Mouse (Mus musculus): ENCODE measurements around the gene Arl6ip5. TPM values are rescaled to one million over a fixed set of nuclear protein-coding genes. Genes with fewer than 3 reads are reported as not detected.

The Arl6ip5 gene
- total and polyA plus RNA-seq, 3 experiments, result 97.8 to 138 (median 122) TPM

DNA sequence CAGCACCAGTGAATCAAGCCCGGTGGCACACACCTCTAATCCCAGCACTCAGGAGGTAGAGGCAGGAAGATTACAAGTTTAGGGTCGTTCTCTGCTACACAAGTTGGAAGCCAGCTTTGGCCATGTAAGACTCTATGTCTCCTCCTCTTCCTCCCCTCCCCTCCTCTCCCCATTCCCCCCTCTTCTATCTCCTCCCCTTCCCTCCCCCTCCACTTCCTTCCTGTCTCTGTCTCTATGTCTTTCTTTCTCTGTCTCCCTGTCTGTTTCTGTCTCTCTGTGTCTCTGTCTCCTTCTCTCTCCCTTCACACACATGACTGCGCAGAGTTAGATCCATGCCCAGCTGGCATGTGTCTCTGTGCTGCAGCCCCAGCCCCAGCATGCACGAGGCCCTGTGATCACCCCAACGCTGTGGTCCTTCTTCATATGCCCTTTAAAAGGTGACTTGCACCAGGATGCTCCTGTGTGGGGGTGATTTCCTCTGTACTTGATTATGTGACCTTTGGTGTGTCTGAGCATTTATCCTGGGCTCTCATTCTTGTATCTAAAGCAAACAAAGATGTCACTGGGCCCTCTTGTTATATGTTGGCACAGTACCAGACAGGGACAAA is 66.5 kb downstream of the Arl6ip5 start:
- DNase-seq, result peak; percentile 24 to 35
- 34% methylated on average over 5 of the region's 5 CpGs for WGBS
- intact Hi-C loops (cut with DNase I), result loop anchor here (5.0 to 10.0 kb wide), 2 partner anchors 35 to 458 kb away; no protein-coding TSS in a partner anchor
- H3K36me3 ChIP-seq (ENCODE audit: control insufficient read depth, insufficient read depth, low read length), result no peaks in the 10 kb centered on the region
- H3K4me3 ChIP-seq, result no peak overlapping the region
- H3K9ac ChIP-seq (ENCODE audit: low read depth, low read length), result peak overlapping the region; percentile 0; the same call in 1 of the 2 replicates
- H3K79me2 ChIP-seq (replicated peaks; ENCODE audit: control insufficient read depth, insufficient read depth, low read length), result no peaks in the 10 kb centered on the region
- TF ChIP-seq CTCF (IDR thresholded peaks at IDR 0.05), result no peak
- TF ChIP-seq POLR2A (IDR thresholded peaks at IDR 0.05; ENCODE audit: insufficient read depth, low read depth, low read length), result no peak; the same call in 1 of the 2 replicates
- no peak for TF ChIP-seq EP300 (IDR thresholded peaks at IDR 0.05; ENCODE audit: insufficient read depth, low read depth, low read length)
- H3K27ac ChIP-seq, result peak overlapping the region; percentile 87
- peaks cover 17% of the 10 kb centered on the region for H3K4me1 ChIP-seq (ENCODE audit: control insufficient read depth, insufficient read depth, low read length)
- no peaks in the 10 kb centered on the region for H3K27me3 ChIP-seq (ENCODE audit: control insufficient read depth, insufficient read depth, low read length)

- peak; percentile 83 for DNase-seq
- peak; percentile 96 for TF ChIP-seq CTCF (IDR thresholded peaks at IDR 0.05)
- peak; percentile 63; the same call in 1 of the 2 replicates for TF ChIP-seq EP300 (IDR thresholded peaks at IDR 0.05; ENCODE audit: insufficient read depth, low read depth, low read length)
- TF ChIP-seq POLR2A (IDR thresholded peaks at IDR 0.05; ENCODE audit: insufficient read depth, low read depth, low read length), result peak; percentile 46; the same call in 1 of the 2 replicates
- intact Hi-C loops (cut with DNase I), result loop anchor here (1.0 to 10.0 kb wide), 5 partner anchors 27 to 457 kb away; no protein-coding TSS in a partner anchor
- peaks cover 16% of the 10 kb centered on the region for H3K4me1 ChIP-seq (ENCODE audit: control insufficient read depth, insufficient read depth, low read length)
- H3K4me3 ChIP-seq, result peak overlapping the region; percentile 43
- WGBS, result 1% methylated on average over 19 of the region's 19 CpGs
- peak overlapping the region; percentile 64 for H3K9ac ChIP-seq (ENCODE audit: low read depth, low read length)
- no peaks in the 10 kb centered on the region for H3K27me3 ChIP-seq (ENCODE audit: control insufficient read depth, insufficient read depth, low read length)
- peak overlapping the region; percentile 87 for H3K27ac ChIP-seq
- H3K79me2 ChIP-seq (replicated peaks; ENCODE audit: control insufficient read depth, insufficient read depth, low read length), result no peaks in the 10 kb centered on the region
- H3K36me3 ChIP-seq (ENCODE audit: control insufficient read depth, insufficient read depth, low read length), result no peaks in the 10 kb centered on the region
Observed at GRCm38 (mm10) chr6:97278014-97278787, 67.7 kb downstream of the Arl6ip5 start.

DNA sequence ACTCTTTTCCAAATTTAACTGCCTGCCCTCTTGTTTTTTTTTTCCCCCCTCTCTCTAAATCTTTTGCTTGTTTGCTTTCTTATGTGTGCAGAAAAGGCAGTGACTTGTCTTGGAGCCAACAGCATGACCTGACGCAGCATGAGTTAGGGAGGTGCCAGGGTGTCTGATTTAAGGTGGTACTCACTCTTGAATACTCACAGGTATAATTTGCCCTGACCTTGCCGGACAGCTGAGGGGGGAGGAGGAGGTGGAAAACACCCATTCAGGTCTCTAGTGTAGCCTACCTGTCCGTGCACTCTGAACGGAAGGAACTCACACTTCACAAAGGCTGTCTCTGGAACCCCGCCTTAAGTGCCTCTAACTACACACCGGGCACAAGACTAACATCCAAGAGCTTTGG is 68.4 kb downstream of the Arl6ip5 start:
- Histone ChIP-seq H3K79me2 (replicated peaks; ENCODE audit: control insufficient read depth, insufficient read depth, low read length) (no peaks in the 10 kb centered on the region), H3K27me3 (ENCODE audit: control insufficient read depth, insufficient read depth, low read length) (no peaks in the 10 kb centered on the region), H3K4me1 (ENCODE audit: control insufficient read depth, insufficient read depth, low read length) (peaks cover 16% of the 10 kb centered on the region), H3K9ac (ENCODE audit: low read depth, low read length) (peak overlapping the region; percentile 9; the same call in 1 of the 2 replicates), H3K36me3 (ENCODE audit: control insufficient read depth, insufficient read depth, low read length) (no peaks in the 10 kb centered on the region), H3K27ac (peak overlapping the region; percentile 87), H3K4me3 (no peak overlapping the region)
- TF ChIP-seq CTCF (IDR thresholded peaks at IDR 0.05) (no peak), EP300 (IDR thresholded peaks at IDR 0.05; ENCODE audit: insufficient read depth, low read depth, low read length) (no peak), POLR2A (IDR thresholded peaks at IDR 0.05; ENCODE audit: insufficient read depth, low read depth, low read length) (no peak)
- WGBS, result 50% methylated on average over 6 of the region's 6 CpGs
- DNase-seq, result peak; percentile 43 to 51
- intact Hi-C loops (cut with DNase I), result loop anchor here (1.0 to 10.0 kb wide), 5 partner anchors 28 to 456 kb away; no protein-coding TSS in a partner anchor

Other genes with a start within 250 kb of the Arl6ip5 start
- gene Fam19a4, start 150.3 kb upstream of the Arl6ip5 start, total RNA-seq (2021), result not detected
- gene Fam19a4, start 150.3 kb upstream of the Arl6ip5 start, polyA plus RNA-seq (2012; rRNA removed), result not detected in 2 replicates
- gene Eogt, start 61.5 kb upstream of the Arl6ip5 start, total RNA-seq (2021), result 10 to 100 TPM; 12.5 to 16.1 TPM
- gene Eogt, start 61.5 kb upstream of the Arl6ip5 start, polyA plus RNA-seq (2012; rRNA removed), result 8.7 and 13.5 TPM in 2 replicates
- gene Tmf1, start 31.6 kb upstream of the Arl6ip5 start, total RNA-seq (2021), result 10 to 100 TPM; 35.7 to 43.6 TPM
- gene Tmf1, start 31.6 kb upstream of the Arl6ip5 start, polyA plus RNA-seq (2012; rRNA removed), result 2.7 and 4.8 TPM in 2 replicates
- gene Uba3, start 5.0 kb upstream of the Arl6ip5 start, total RNA-seq (2021), result 10 to 100 TPM; 55.2 to 59.3 TPM
- 20.0 and 46.9 TPM in 2 replicates for gene Uba3, start 5.0 kb upstream of the Arl6ip5 start, polyA plus RNA-seq (2012; rRNA removed)
- 10 to 100 TPM; 50.1 to 63.0 TPM for gene Lmod3, start 42.1 kb downstream of the Arl6ip5 start, total RNA-seq (2021)
- gene Lmod3, start 42.1 kb downstream of the Arl6ip5 start, polyA plus RNA-seq (2012; rRNA removed), result 26.3 and 40.0 TPM in 2 replicates

Data from heart, adult 2 months (tissue).